Mouse (Mus musculus): ENCODE results near the gene Dnajb14.

GRCm38 (mm10) chr3:137861436-137861835 lies 6.0 kb upstream of the Dnajb14 start:
- TF ChIP-seq EP300 (IDR thresholded peaks at IDR 0.05) (no peak), CTCF (IDR thresholded peaks at IDR 0.05) (no peak)
